Mouse (Mus musculus) E14TG2a.4 (cell line): Measurements from ENCODE around the gene Gmps.

Experiments
- H3K27me3 ChIP-seq: 2 replicates; pipeline ENCODE4 v1.6.1; 2014; ENCODE audit warnings: low read length, control low read depth; ENCODE audit not compliant: insufficient read depth
- H3K36me3 ChIP-seq: 2 replicates; pipeline ENCODE4 v1.6.1; 2014; ENCODE audit warnings: low read length, control low read depth; ENCODE audit not compliant: insufficient read depth
- H3K4me1 ChIP-seq: replicated peaks from 2 replicates; pipeline ENCODE4 v1.6.1; 2014; ENCODE audit warnings: low read depth, low read length, control low read depth
- H3K4me3 ChIP-seq: replicated peaks from 2 replicates; pipeline ENCODE4 v1.5.1; 2014; ENCODE audit warnings: mild to moderate bottlenecking, low read length
- H3K9me3 ChIP-seq: 2 replicates; pipeline ENCODE4 v1.6.1; 2014; ENCODE audit warnings: low read length, control low read depth
- CTCF ChIP-seq: conservative IDR thresholded peaks from 2 replicates; pipeline ENCODE4 v1.5.1; 2014; ENCODE audit warnings: low read length
- NANOG ChIP-seq: IDR thresholded peaks from 2 replicates; pipeline ENCODE4 v1.6.1; 2014; ENCODE audit warnings: borderline replicate concordance, low read length, mixed read lengths
- POU5F1 ChIP-seq: IDR thresholded peaks from 2 replicates; pipeline ENCODE4 v1.6.1; 2014; ENCODE audit warnings: low read length, borderline replicate concordance

Gene Gmps

GRCm38 (mm10) chr3:64038136-64038841 lies 62.4 kb downstream of the Gmps start:
- H3K4me1 ChIP-seq = peaks cover 3% of the 10 kb centered on the region
- H3K4me3 ChIP-seq = no peak overlapping the region
- peaks cover 6% of the 10 kb centered on the region; the same call in 1 of the 2 replicates for H3K36me3 ChIP-seq
- no peak for TF ChIP-seq POU5F1
- no peak for TF ChIP-seq CTCF
- no peak for TF ChIP-seq NANOG
- no peaks in the 10 kb centered on the region for H3K27me3 ChIP-seq
- H3K9me3 ChIP-seq = peaks cover 48% of the 10 kb centered on the region

GRCm38 (mm10) chr3:64039818-64040784 lies 64.2 kb downstream of the Gmps start:
- no peaks in the 10 kb centered on the region for H3K27me3 ChIP-seq
- H3K4me3 ChIP-seq = peak overlapping the region; percentile 29; the same call in 1 of the 2 replicates
- H3K36me3 ChIP-seq = peaks cover 9% of the 10 kb centered on the region; the same call in 1 of the 2 replicates
- peak; percentile 67 for TF ChIP-seq CTCF
- TF ChIP-seq POU5F1 = no peak
- TF ChIP-seq NANOG = no peak
- H3K4me1 ChIP-seq = peaks cover 3% of the 10 kb centered on the region
- peaks cover 64% of the 10 kb centered on the region for H3K9me3 ChIP-seq
